Mouse (Mus musculus) small intestine, adult 2 months (tissue): ENCODE results near the gene Wipf1.
A peak's percentile ranks its signal among the peaks of the same experiment; 100 is the strongest.

Experiments
- CTCF ChIP-seq: fragments of 200-500 bp; IDR thresholded peaks from 2 replicates; pipeline ENCODE4 v1.5.1; 2012; ENCODE audit warnings: low read depth, mild to moderate bottlenecking, control low read depth, inconsistent platforms, low read length, moderate library complexity, mixed read lengths; ENCODE audit not compliant: insufficient replicate concordance, insufficient read length; ENCODE audit errors: extremely low read depth
- POLR2A ChIP-seq: fragments of 200-500 bp; IDR thresholded peaks from 2 replicates; pipeline ENCODE4 v1.6.1; 2012; ENCODE audit warnings: low read depth, mild to moderate bottlenecking, control low read depth, inconsistent platforms, low read length, moderate library complexity

- TF ChIP-seq POLR2A (no peak), CTCF (peak; percentile 77; the same call in 1 of the 2 replicates)
These were observed 37.9 kb downstream of the Wipf1 start for GRCm38 (mm10) chr2:73491442-73492241.
